Mouse (Mus musculus) G1E (cell line): ENCODE results near the gene Tex37.
A peak's percentile ranks its signal among the peaks of the same experiment; 100 is the strongest.

Experiments
- CTCF ChIP-seq: IDR thresholded peaks from 2 replicates; pipeline ENCODE4 v1.5.1; 2012; ENCODE audit warnings: low read depth, low read length, inconsistent platforms, mixed read lengths
- GATA2 ChIP-seq: IDR thresholded peaks from 2 replicates; pipeline ENCODE4 v1.6.1; 2012; ENCODE audit warnings: low read depth, low read length, inconsistent platforms, borderline replicate concordance

- peak; percentile 90 for TF ChIP-seq CTCF
- TF ChIP-seq GATA2: no peak
Observed at GRCm38 (mm10) chr6:70880714-70881304, 37.9 kb downstream of the Tex37 start.
